Mouse (Mus musculus): ENCODE data around the gene Slc22a21.
"Not testable (repeated sequence)": the region's sequence is repeated elsewhere in the genome, so short reads cannot be mapped to it uniquely, and the experiment has no call there.

The Slc22a21 gene

DNA sequence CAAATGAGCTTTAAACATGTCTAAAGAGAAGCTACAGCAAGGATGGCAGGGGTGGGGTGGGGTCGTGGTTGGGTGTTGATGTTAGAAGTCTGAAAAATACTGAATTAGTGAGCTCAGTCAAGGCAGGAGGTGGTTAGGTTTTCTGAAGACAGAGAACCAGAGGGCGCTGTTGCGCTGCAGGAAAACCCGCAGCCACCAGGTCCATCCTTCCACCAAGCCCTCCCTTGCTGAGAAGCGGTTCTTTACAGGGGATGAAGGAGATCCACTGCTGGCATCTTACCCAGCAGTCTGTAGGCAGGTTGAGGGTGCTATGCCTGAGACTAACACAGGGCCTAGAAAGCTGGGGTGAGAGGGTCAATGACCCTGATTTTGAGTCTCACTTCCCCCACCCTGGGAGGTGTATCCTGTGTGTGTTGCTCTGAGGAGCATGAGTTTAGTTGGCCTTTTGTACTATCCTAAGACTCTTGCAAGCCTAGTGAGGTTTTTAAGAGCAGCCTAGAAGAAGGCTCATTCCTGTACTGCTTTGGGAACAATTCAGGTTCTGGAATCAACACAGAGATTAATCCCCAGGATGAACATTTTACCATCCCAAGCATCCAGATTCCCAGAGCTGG lies 22.1 kb upstream of the Slc22a21 start:
- peak; percentile 39 to 69 for DNase-seq (ENCODE audit: low spot score in 2 of 2)

DNA sequence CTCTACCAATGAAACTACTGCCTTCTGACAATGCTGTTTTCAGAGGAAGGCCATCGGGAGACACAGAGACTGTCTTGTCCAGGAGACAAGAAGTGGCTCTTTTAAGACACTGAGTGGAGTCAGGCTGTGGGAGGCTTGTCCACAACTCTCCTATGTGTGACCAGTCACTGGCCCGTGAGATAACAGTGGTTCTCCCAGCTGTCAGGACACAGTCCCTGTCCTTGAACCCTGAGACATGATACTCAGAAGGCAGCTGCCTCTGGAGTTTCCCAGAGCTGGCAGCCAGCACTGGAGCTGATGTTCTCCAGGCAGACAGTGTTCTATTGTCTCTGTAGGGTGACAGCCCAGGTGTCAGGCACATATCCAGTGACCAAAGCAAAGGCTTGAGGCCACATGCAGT lies 17.5 kb upstream of the Slc22a21 start:
- no peak for DNase-seq (ENCODE audit: low spot score in 2 of 2)

DNA sequence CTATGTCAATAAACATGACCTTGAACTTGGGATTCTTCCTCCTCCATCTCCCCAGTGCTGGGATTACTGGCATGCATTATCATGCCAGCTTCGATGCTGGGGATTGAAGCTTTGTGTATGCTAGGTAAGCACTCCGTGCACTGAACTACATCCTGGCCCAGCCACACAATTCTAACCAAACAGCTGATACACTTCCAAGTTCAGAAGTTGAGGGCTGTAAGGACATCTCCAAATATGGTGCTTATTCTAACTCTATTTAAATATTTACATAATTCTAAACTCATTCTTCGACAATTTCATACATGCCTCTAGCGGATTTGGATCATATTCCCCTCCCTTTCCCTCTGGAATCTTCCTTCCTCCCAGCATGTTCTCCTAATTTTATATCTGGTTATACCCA lies 12.1 kb upstream of the Slc22a21 start:
- DNase-seq (ENCODE audit: low spot score in 2 of 2): no peak

DNA sequence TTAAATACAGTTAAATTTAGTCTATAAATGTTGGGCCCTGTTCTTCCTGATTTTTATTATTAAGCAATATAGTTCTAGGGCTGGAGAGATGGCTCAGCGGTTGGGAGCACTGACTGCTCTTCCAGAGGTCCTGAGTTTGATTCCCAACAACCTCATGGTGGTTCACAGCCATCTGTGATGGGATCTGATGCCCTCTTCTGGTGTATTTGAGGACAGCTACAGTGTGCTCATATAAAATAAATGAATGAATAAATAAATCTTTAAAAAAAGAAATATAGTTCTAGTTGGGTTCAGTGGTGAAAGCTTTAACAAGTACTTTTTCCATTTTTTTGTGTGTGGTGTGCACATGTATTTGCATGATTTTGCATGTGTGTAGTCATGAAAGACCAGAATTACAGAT lies 9.1 kb upstream of the Slc22a21 start:
- DNase-seq (ENCODE audit: low spot score in 2 of 2): no peak

DNA sequence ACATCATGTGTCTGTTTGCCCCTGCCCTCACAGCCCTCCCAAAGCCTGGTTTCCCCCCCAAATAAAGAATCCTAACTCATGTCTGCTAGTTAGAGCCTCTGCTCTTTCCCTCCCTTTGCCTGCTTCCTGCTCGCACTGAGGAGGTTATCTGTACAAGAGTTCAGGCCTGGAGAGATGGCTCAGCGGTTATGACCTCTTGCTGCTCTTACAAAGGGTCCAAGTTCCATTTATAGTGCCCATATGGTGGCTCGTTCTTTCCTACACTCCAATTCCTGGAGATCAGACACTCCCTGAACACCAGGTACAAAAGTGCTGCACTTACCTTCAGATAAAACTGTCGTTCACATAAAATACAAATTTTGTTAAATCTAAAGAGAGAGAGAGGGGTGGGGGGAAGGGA lies 7.9 kb upstream of the Slc22a21 start:
- no peak for DNase-seq (ENCODE audit: low spot score in 2 of 2)

- no peak for DNase-seq (ENCODE audit: low spot score in 2 of 2)
Measured at GRCm38 (mm10) chr11:53981396-53981795, 1.3 kb upstream of the Slc22a21 start.

DNA sequence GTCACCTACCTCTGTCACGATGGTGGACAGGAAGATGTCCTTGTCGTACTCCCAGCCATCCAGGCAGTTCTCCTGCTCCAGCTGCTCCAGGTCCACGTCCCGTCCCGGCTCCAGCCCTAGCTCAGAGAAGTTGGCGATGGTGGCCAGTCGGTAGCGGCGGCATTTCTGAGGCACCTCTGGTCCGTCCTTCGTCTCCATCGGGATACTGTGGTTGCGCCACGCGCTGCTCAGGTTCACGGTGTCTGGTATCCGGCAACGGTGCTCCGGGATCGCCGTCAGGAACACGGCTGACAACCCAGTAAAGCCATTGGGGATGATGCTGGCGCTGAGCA lies 710 bp downstream of the Slc22a21 start:
- DNase-seq (ENCODE audit: low spot score in 2 of 2): not testable (repeated sequence)

- DNase-seq (ENCODE audit: low spot score in 2 of 2): no peak
Measured at GRCm38 (mm10) chr11:53977672-53978071, 2.5 kb downstream of the Slc22a21 start.

DNA sequence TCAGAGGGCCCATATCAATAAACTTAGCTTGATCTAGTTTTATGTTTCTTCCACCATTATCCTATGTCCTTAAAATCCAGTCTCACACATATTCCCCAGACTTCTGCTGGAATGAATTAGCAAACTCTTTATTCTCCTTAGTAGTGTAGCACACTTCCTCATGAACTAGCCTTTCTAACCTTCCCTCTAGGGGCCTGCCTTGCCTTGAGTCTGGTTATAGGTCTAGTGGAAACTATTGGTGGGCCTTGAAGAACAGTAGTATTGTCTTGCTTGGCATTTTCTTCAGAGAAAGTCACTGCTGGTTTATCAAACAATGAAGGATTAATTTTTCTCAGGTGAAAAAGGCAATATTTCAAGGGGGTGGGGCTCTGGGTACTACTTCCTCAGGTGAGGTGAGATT lies 4.6 kb downstream of the Slc22a21 start:
- no peak for DNase-seq (ENCODE audit: low spot score in 2 of 2)

GRCm38 (mm10) chr11:53958984-53959383 lies 21.1 kb downstream of the Slc22a21 start:
- no peak for DNase-seq (ENCODE audit: low spot score in 2 of 2)

DNA sequence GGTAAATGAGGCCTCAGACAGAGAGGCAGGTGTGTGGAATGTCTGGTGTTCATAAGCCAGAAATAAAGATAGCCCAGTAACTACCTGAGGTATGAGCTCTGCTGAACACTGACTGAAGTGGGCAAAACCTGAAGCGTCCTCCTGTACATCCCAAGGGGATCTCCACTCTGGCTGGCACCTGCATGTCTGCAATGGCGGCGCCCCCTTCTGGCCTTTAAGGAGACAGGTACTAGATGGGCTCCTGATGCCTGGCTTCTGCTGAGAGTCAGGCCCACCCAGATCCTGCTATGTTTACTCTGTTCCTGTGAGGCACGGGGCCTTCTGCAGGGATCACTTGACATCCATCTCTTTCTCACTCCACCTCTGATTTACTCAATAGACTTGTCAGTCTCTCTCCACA lies 22.0 kb downstream of the Slc22a21 start:
- not testable (repeated sequence) for DNase-seq (ENCODE audit: low spot score in 2 of 2)

GRCm38 (mm10) chr11:53956636-53957035 lies 23.5 kb downstream of the Slc22a21 start:
- DNase-seq (ENCODE audit: low spot score in 2 of 2): no peak

DNA sequence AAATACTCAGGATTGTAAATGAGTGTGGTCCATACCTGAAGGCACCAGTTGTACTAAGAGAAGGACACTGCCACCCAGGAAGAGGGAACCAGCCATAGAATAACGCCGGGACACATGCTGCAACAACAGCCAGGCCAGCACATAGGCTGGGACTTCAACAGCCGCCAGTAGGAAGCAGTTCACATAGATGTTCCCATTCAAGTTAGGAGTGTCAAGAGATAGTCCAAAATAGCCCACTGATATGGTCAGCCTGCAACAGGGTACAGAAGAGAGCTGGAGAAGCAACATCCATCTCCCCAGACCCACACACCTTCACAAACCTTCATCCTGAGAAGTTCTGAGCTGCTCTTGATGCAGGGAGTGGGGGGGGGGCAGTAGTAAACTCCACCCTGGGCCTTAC lies 25.5 kb downstream of the Slc22a21 start:
- no peak for DNase-seq (ENCODE audit: low spot score in 2 of 2)

DNA sequence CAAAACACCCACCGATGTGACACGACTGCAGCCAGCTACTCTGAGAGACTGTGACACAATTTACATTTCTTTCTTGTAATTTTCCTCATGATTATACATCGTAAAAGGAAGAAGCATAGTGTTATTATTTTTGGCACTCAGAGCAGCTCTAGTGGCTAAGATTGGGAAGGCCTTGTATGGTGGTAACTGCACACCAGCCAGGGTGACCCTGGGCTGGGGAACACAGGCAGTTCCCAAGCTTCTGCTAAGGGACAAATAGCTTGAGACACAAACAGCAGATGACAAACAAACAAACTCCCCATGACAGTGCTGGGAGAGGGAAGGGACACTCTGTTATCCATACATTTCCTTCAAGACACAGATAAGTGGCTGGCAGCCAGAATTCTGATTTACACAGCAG lies 30.0 kb downstream of the Slc22a21 start:
- DNase-seq (ENCODE audit: low spot score in 2 of 2): not testable (repeated sequence)

- DNase-seq (ENCODE audit: low spot score in 2 of 2): not testable (repeated sequence)
Measured at GRCm38 (mm10) chr11:53931944-53932318, 48.2 kb downstream of the Slc22a21 start.

GRCm38 (mm10) chr11:53931091-53931943 lies 48.8 kb downstream of the Slc22a21 start:
- peak; percentile 43 to 57 for DNase-seq (ENCODE audit: low spot score in 2 of 2)

DNA sequence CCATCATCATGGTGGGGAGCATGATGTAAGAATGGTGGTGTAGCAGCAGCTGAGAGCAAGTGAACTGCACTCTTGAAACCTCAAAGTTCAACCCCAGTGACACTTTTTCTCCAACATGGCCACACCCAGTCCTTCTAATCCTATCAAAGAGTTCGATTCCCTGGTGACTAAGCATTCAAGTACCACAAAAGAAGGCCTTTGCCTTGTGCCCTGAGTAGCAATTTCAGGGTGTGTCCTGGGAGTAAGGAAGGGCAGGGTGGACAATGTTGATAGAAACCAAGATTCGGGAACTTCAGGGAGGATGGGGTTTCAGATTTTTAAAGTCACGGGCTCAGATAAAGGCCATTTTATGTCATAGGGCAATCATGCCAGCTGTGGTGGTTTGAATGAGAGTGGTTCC lies 50.4 kb downstream of the Slc22a21 start:
- DNase-seq (ENCODE audit: low spot score in 2 of 2): no peak

- no peak for DNase-seq (ENCODE audit: low spot score in 2 of 2)
Measured at GRCm38 (mm10) chr11:53928585-53928984, 51.5 kb downstream of the Slc22a21 start.

- no peak for DNase-seq (ENCODE audit: low spot score in 2 of 2)
Measured at GRCm38 (mm10) chr11:53926303-53926702, 53.8 kb downstream of the Slc22a21 start.

DNA sequence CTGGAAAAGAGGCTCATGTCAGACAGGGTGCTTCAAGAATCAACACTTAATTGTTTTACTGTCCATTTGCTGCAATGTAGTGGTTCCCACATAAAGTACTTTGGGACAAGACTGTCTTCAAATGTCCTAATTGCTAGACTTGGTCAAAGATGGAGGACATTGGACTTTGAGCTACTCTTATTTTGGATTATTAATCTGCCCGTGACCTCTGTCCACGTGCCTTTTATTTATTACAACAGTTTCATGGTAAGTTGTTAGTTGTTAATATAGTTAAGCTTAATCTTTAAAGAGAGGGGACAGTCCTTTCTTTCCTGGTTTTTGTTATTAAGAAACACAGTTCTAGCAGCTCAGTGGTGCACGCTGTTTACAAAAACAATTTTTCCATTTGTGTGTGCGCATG lies 61.3 kb downstream of the Slc22a21 start:
- no peak for DNase-seq (ENCODE audit: low spot score in 2 of 2)

DNA sequence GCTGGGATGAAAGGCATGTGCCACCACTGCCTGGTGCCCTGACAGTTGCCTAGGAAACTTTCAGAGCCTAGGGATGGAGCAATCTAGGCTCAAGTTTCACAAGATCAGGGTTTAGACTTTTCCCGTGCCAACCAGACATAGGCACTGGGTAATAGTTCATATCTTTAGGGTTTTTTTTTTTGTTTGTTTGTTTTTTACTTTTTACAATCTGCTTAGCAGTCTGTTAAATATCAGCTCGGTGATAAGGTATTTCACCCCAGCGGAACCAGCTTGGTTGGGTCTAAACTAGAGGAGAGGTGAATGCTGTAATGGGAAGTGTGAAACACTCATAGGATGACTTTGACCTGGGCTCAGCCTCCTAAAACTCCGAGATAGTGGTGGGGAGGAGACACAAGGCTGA lies 69.1 kb downstream of the Slc22a21 start:
- no peak for DNase-seq (ENCODE audit: low spot score in 2 of 2)

DNA sequence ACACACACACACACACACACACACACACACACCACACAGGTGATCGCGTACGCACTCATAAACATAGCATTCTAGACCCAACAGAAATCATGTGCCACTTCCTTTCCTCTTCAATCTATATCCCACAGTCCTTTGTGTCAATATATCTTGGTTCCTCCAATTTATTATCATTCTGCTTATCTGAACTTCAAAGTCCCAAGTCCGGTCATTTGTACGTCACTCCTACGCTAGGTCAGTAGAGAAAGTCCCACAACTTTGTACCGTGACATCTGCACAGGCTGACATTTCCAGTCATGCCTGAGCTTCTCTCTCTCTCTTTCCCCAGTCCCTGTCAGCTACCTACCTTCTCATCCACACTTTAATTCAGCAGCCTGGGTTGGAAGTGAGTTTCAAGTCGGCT lies 71.4 kb downstream of the Slc22a21 start:
- no peak for DNase-seq (ENCODE audit: low spot score in 2 of 2)

- no peak for DNase-seq (ENCODE audit: low spot score in 2 of 2)
Measured at GRCm38 (mm10) chr11:53904534-53904925, 75.6 kb downstream of the Slc22a21 start.

Data from frontal cortex, postnatal 10 days (tissue).